Mouse (Mus musculus) liver, embryonic 11.5 days (tissue): Measurements from ENCODE around the gene Speg. TPM values are rescaled to one million over a fixed set of nuclear protein-coding genes. Genes with fewer than 3 reads are reported as not detected.

Source experiments
- ATAC-seq: fragments of 200-750 bp; cut with Nextera tagmentation; replicated peaks from 2 replicates; pipeline ENCODE4 v1.8.0; 2017; ENCODE audit warnings: moderate number of reproducible peaks, mild to moderate bottlenecking, moderate TSS enrichment, moderate library complexity; ENCODE audit not compliant: low FRiP score
- DNase-seq: peaks from one replicate; pipeline ENCODE4 v3.0.0-alpha.2; 2017; ENCODE audit warnings: low spot score
- H3K27ac ChIP-seq: fragments of 300-500 bp; sonication (generic); 2 replicates; pipeline ENCODE4 v1.5.1; 2014; ENCODE audit warnings: mild to moderate bottlenecking, low read depth, low read length, control low read depth
- H3K27me3 ChIP-seq: fragments of 300-500 bp; sonication (generic); replicated peaks from 2 replicates; pipeline ENCODE4 v1.6.1; 2014; ENCODE audit warnings: low read length, mixed read lengths; ENCODE audit not compliant: control insufficient read depth, insufficient read depth
- H3K36me3 ChIP-seq: fragments of 300-500 bp; sonication (generic); 2 replicates; pipeline ENCODE4 v1.6.1; 2014; ENCODE audit warnings: mild to moderate bottlenecking, low read length, moderate library complexity, mixed read lengths; ENCODE audit not compliant: control insufficient read depth, insufficient read depth
- H3K4me1 ChIP-seq: fragments of 300-500 bp; sonication (generic); replicated peaks from 2 replicates; pipeline ENCODE4 v1.6.1; 2014; ENCODE audit warnings: low read length, mixed read lengths; ENCODE audit not compliant: control insufficient read depth, insufficient read depth
- H3K4me2 ChIP-seq: fragments of 300-500 bp; sonication (generic); 2 replicates; pipeline ENCODE4 v1.6.1; 2014; ENCODE audit warnings: mild to moderate bottlenecking, control low read depth, moderate library complexity
- H3K4me3 ChIP-seq: fragments of 300-500 bp; sonication (generic); 2 replicates; pipeline ENCODE4 v1.5.1; 2014; ENCODE audit warnings: low read depth, low read length, control low read depth
- H3K9ac ChIP-seq: fragments of 300-500 bp; sonication (generic); 2 replicates; pipeline ENCODE4 v1.6.1; 2014; ENCODE audit warnings: low read depth, low read length, control low read depth
- H3K9me3 ChIP-seq: fragments of 300-500 bp; sonication (generic); 2 replicates; pipeline ENCODE4 v1.6.1; 2016; ENCODE audit warnings: low read length, inconsistent platforms, mixed read lengths; ENCODE audit not compliant: control insufficient read depth
- WGBS: fragments of 180-500 bp; shearing (Covaris S2); extraction: QIAGEN DNeasy Blood & Tissue Kit; methylation state at CpG from one replicate; pipeline ENCODE4 v1.1.7; 2014; 5-methylcytosine and 5-hydroxymethylcytosine counted together
- polyA plus RNA-seq: library from polyadenylated mRNA; unstranded; fragments of >200 nt; fragmentation: Nextera tagmentation; extraction: Ambion mirVana; gene quantifications from 2 replicates; pipeline ENCODE4 v1.2.1, GENCODE M21; 2014

Gene Speg
- polyA plus RNA-seq, 1 experiment from 2014 or later = 32.3 TPM

DNA sequence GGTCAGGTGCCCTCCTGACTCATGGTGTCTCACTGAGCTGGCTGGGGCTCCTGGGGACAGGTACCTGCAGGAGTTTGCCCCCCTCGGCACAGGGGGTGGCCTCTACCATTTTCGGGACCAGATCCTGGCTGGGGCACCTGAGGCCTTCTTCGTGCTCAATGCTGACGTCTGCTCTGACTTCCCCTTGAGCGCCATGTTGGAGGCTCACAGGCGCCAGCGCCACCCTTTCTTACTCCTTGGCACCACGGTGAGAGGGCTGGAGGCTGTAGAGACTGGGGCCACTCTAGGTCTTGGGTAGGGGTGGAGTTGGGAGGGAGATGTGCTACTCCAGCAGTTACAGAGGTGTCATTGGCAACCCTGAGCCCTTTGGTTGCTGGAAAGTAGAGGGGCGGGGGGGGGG lies 63.7 kb downstream of the Speg start:
- no peak for ATAC-seq
- Histone ChIP-seq H3K36me3 (peaks cover 2% of the 10 kb centered on the region; the same call in 1 of the 2 replicates), H3K4me2 (no peak overlapping the region), H3K9me3 (no peaks in the 10 kb centered on the region), H3K4me1 (peaks cover 21% of the 10 kb centered on the region), H3K4me3 (no peak overlapping the region), H3K27me3 (no peaks in the 10 kb centered on the region), H3K27ac (no peak overlapping the region), H3K9ac (no peak overlapping the region)
- WGBS = 82% methylated on average over 8 of the region's 9 CpGs
- no peak for DNase-seq

DNA sequence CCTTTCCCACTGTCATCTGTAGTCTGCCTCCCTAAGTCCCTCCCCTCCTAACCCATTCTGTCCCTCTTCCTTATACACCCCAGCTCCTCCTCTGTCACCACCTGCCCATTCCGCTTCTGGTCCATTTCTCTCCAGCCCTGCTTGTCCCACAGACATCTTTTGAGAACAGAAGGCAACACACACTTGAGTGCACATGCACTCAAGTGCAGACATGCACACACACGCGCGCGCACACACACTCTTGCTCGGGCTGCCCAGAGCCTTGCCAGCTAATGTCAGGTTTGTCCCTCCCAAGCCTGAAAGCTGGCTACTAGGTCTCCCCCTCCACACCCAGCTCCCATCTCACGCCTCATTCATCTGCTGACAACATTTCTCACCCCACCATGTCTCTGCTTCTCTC lies 65.6 kb downstream of the Speg start:
- no peak for DNase-seq
- no peak overlapping the region for H3K4me2 ChIP-seq
- peaks cover 2% of the 10 kb centered on the region; the same call in 1 of the 2 replicates for H3K36me3 ChIP-seq
- H3K9me3 ChIP-seq = no peaks in the 10 kb centered on the region
- H3K27ac ChIP-seq = no peak overlapping the region
- 94% methylated on average over 7 of the region's 7 CpGs for WGBS
- no peak for ATAC-seq
- H3K4me1 ChIP-seq = peaks cover 39% of the 10 kb centered on the region
- H3K27me3 ChIP-seq = 0 out of 2 replicates have a peak, but pooled peaks cover 3% of the 10 kb centered on the region
- H3K4me3 ChIP-seq = no peak overlapping the region
- H3K9ac ChIP-seq = no peak overlapping the region

DNA sequence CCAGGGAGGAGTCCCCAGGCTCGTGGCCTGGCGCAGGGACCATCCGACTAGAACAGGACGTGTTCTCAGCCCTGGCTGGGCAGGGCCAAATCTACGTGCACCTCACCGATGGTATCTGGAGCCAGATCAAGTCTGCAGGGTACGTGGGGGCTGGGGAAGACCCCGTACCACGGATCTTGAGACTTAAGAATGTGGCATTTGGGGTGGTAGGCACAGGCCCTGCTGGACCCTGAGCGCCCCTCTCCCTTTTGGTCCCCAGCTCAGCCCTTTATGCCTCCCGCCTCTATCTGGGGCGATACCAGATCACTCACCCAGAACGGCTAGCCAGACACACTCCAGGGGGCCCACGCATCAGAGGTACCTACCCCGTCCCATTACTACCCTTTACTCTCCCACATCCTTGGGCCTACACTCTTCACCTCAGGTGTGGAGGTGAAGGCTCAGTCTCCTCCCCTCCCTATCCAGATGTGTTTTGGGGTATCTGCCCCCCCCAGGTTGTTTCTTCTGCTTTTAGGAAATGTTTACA lies 66.4 kb downstream of the Speg start:
- Histone ChIP-seq H3K27me3 (0 out of 2 replicates have a peak, but pooled peaks cover 4% of the 10 kb centered on the region), H3K36me3 (peaks cover 2% of the 10 kb centered on the region; the same call in 1 of the 2 replicates), H3K4me1 (peaks cover 43% of the 10 kb centered on the region), H3K4me3 (no peak overlapping the region), H3K27ac (no peak overlapping the region), H3K9me3 (no peaks in the 10 kb centered on the region), H3K9ac (no peak overlapping the region), H3K4me2 (no peak overlapping the region)
- no peak for ATAC-seq
- WGBS = 84% methylated on average over 15 of the region's 15 CpGs
- no peak for DNase-seq

DNA sequence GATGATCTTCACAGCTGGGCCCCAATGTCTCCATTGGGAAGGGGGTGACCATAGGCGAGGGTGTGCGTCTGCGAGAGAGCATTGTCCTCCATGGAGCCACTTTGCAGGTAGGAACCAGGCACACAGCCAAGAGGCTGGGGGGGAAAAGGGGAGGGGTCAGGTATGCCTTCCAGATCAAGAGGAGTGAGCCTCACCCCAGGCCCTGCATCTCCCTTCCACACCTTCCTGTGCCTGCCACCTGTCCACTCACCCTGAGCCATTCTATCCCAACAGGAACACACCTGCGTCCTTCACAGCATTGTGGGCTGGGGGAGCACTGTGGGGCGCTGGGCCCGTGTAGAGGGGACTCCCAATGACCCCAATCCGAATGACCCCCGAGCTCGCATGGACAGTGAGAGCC lies 67.1 kb downstream of the Speg start:
- Histone ChIP-seq H3K4me2 (no peak overlapping the region), H3K27me3 (peaks cover 9% of the 10 kb centered on the region; the same call in 1 of the 2 replicates), H3K27ac (no peak overlapping the region), H3K9ac (no peak overlapping the region; the same call in 1 of the 2 replicates), H3K4me3 (no peak overlapping the region), H3K36me3 (peaks cover 2% of the 10 kb centered on the region; the same call in 1 of the 2 replicates), H3K4me1 (peaks cover 43% of the 10 kb centered on the region), H3K9me3 (no peaks in the 10 kb centered on the region)
- whole genome bisulfite sequencing = 84% methylated on average over 9 of the region's 9 CpGs
- ATAC-seq (no peak), DNase-seq (no peak)

DNA sequence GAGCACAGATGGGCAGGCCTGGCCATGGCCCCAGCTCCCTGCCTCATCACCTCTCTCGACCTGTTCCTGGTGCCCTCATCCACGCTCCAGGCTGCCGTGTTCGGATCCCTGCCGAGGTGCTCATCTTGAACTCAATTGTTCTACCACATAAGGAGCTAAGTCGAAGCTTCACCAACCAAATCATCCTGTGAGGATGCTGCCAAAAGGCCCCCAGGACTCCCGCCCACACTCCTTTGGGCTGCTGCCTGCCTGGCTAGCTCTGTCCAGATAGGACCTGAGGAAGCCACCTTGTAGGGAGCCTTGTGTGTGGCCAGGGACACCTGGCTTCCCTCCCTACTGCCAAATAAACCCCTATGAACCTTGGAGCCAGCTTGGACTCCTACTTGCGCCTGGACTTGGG lies 67.7 kb downstream of the Speg start:
- WGBS = 70% methylated on average over 8 of the region's 8 CpGs

DNA sequence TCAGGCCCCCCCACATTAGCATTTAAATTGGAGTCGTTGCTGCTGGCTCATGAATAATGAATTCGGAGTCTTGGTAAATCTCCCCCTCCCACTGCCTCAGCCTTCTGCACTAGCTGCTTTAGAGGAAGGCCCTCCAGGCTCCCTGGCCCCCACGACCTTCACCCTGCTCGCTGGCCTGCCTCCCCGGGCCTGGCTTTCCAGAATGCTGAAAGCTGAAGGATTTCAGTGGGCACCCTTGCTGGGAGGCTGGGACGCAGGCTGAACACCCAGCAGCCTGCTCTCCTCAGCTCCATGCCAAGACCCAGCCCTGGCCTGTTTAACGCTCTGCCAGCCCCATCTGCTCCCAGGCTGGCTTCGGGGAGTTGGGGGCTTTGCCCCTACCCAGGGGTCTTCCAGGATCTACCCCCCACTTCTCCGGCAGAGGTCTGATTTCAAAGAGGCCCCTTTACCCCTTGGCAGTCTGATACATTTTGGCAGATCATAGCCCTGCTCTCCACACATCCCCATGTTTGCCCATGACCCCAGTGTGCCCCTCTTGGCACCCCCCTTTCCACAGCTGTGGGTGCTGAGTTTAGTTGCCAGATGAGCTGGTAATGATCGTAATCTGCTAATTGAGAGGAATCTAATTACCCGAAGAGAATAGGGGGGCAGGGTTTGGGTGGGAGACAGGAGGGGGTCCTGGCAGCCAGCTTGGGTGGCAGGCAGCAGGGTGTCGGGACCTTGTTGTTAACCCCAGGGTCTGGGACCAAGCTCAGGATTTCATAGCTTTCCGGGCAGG lies 68.3 kb downstream of the Speg start:
- peaks cover 2% of the 10 kb centered on the region; the same call in 1 of the 2 replicates for H3K36me3 ChIP-seq
- DNase-seq (no peak), ATAC-seq (no peak)
- H3K4me1 ChIP-seq = peaks cover 50% of the 10 kb centered on the region
- no peak overlapping the region for H3K9ac ChIP-seq
- no peak overlapping the region for H3K27ac ChIP-seq
- H3K4me2 ChIP-seq = no peak overlapping the region
- H3K4me3 ChIP-seq = no peak overlapping the region
- 50% methylated on average over 13 of the region's 13 CpGs for WGBS
- H3K27me3 ChIP-seq = peaks cover 21% of the 10 kb centered on the region
- no peaks in the 10 kb centered on the region for H3K9me3 ChIP-seq

More for the DNA sequence above, 67.7 kb downstream of the Speg start:
- Histone ChIP-seq H3K36me3 (peaks cover 2% of the 10 kb centered on the region; the same call in 1 of the 2 replicates), H3K4me1 (peaks cover 44% of the 10 kb centered on the region), H3K4me3 (no peak overlapping the region), H3K27ac (no peak overlapping the region), H3K9me3 (no peaks in the 10 kb centered on the region), H3K9ac (no peak overlapping the region), H3K27me3 (peaks cover 15% of the 10 kb centered on the region), H3K4me2 (no peak overlapping the region)
- ATAC-seq (no peak), DNase-seq (no peak)

DNA sequence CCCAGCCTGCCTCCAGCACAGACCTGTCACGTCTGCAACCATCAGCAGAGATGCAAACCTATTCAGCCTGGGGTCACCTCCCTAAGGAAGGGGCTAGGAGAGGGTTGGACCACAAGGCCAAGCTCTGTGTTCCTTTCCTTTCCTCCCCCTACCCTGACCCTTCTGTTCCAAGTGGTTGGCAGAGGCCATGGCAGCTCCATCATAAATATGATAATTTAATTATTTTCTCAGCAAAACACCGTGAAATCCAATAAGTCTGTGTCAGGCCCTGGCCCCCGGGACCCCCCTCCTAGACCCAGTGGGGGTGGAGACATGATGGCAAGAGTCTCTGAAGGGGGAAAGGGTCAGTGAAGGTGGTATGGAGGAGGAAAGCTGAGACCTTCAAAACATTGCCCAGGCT lies 69.1 kb downstream of the Speg start:
- Histone ChIP-seq H3K4me1 (peaks cover 57% of the 10 kb centered on the region), H3K4me3 (no peak overlapping the region), H3K27me3 (peaks cover 28% of the 10 kb centered on the region), H3K27ac (no peak overlapping the region), H3K4me2 (no peak overlapping the region), H3K9ac (no peak overlapping the region), H3K9me3 (no peaks in the 10 kb centered on the region), H3K36me3 (peaks cover 2% of the 10 kb centered on the region; the same call in 1 of the 2 replicates)
- DNase-seq = no peak
- WGBS = 57% methylated on average over 3 of the region's 3 CpGs
- no peak for ATAC-seq

DNA sequence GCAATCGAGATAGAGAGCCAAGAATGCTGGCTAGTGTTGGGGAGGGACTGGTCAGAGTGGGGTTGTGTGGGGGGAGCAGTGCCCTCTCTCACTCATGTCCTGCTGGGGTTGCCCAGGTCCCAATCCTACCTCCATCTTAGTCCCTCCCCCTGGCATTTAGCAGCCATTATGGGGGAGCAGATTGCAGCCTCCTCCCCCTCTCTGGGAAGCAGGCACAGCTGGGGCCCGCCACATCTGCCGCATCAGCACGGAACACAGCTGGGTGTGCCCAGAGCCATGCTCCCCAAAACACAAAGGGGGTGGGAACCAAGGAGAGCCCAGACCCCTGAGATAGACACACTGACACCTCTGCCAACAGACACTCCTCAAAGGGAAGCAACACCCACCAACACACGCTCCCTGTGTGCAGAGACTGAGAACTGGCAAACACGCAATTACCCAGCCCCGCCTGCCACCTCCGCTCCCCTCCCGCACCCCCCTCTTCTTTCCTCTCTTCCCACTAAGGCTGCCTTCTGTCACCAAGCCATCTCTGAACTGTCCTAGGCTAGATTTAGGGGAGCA lies 70.1 kb downstream of the Speg start:
- H3K9ac ChIP-seq = peak overlapping the region; percentile 44; the same call in 1 of the 2 replicates
- H3K27ac ChIP-seq = peak overlapping the region; percentile 83
- ATAC-seq (peak; percentile 21), DNase-seq (no peak)
- WGBS = 8% methylated on average over 9 of the region's 9 CpGs
- H3K9me3 ChIP-seq = no peaks in the 10 kb centered on the region
- peak overlapping the region; percentile 70 for H3K4me2 ChIP-seq
- peak overlapping the region; percentile 40; the same call in 1 of the 2 replicates for H3K4me3 ChIP-seq
- H3K4me1 ChIP-seq = peaks cover 67% of the 10 kb centered on the region
- H3K27me3 ChIP-seq = peaks cover 38% of the 10 kb centered on the region
- peaks cover 2% of the 10 kb centered on the region; the same call in 1 of the 2 replicates for H3K36me3 ChIP-seq
